Mouse (Mus musculus): ENCODE results near the gene Gm49673. TPM values are rescaled to one million over a fixed set of nuclear protein-coding genes. Genes with fewer than 3 reads are reported as not detected.
"Not testable (repeated sequence)": the region's sequence is repeated elsewhere in the genome, so short reads cannot be mapped to it uniquely, and the experiment has no call there.

Gene Gm49673
- polyA plus RNA-seq, 1 experiment from 2014 or later = 0.08 TPM

DNA sequence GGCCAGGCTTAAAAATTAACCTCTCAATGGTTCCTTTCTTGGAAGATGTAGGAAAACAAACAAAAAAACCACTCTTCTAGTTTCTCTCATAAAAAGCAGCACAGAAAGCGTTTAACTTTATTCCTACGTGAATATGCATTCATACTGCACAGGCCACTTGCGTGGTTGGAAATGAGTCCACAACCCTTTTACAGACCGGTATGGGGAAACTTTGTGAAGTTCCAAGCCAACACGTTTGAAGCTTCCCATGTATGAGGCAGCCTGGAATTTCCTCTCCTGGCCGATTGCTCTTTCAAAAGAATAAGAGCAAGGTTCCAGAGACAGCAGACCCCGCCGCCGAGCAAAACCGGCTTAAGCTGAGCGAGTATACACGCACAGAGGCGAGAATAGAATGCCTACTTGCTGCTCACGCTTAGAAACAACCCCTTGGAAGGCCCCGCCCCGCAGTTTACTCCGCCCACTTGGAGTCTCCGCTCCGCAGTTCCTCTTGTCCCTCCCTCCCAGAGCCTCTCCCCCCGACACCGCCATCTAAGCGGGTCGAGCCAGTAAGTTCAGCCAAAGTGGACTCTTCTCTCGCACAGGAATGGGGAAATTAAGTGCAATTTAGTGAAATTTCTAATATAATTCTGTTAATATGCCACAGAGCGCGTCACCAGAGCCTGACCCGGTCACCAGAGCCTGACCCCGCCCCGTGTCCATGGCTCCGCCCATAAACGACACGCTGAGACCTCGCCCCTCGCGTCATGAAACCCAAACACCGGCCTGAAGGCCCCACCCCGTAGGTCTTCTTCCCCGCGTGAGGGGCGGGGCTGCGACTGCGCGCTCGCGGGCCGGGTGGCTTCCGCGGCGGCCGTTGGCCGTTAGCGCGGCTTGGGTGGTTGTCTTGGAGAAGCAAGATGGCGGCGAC, 17.4 kb upstream of the Gm49673 start, which contains the start of gene Fgfr1op:
Gene Fgfr1op (plus strand): TSS at position 801 of the 907 bp plus-strand sequence.
- not testable (repeated sequence) for H3K4me1 ChIP-seq (replicated peaks); H3K27ac ChIP-seq

DNA sequence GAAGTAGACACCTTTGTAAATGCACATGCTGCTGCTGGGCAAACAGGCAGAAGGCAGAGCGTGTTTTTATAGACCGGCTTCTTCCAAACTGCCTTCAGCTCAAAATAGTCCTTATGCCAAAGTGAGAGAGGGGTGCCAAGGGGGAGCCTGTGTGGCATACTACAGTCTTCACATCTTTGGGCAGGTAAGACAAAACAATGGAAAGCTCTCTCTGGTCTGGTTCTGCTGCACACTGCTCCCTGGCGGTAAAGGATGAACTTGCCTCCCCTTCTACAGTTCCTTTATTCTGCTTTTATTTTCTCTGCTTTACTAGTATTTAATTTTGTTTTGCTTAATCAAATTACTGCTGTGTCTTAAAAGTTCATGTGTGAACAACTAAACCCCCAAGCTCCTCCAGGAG, 13.4 kb upstream of the Gm49673 start:
- H3K4me1 ChIP-seq (replicated peaks); H3K9ac ChIP-seq; H3K27me3 ChIP-seq (replicated peaks); H3K4me2 ChIP-seq (replicated peaks); H3K4me3 ChIP-seq (replicated peaks); H3K36me3 ChIP-seq; H3K27ac ChIP-seq; ATAC-seq; H3K9me3 ChIP-seq: not testable (repeated sequence)
- WGBS = 35% methylated on average over 3 of the region's 3 CpGs

More for the DNA sequence above, 17.4 kb upstream of the Gm49673 start, which contains the start of gene Fgfr1op:
- H3K9ac ChIP-seq = peak within 1 kb of the TSS; percentile 48; the same call in 1 of the 2 replicates
- H3K36me3 ChIP-seq; H3K9me3 ChIP-seq; H3K27me3 ChIP-seq (replicated peaks): not testable (repeated sequence)
- peak; percentile 97 for ATAC-seq
- H3K4me3 ChIP-seq (replicated peaks) = peak within 1 kb of the TSS; percentile 52
- H3K4me2 ChIP-seq (replicated peaks) = peak within 1 kb of the TSS; percentile 49
- WGBS = 1% methylated on average over 17 of the region's 55 CpGs

DNA sequence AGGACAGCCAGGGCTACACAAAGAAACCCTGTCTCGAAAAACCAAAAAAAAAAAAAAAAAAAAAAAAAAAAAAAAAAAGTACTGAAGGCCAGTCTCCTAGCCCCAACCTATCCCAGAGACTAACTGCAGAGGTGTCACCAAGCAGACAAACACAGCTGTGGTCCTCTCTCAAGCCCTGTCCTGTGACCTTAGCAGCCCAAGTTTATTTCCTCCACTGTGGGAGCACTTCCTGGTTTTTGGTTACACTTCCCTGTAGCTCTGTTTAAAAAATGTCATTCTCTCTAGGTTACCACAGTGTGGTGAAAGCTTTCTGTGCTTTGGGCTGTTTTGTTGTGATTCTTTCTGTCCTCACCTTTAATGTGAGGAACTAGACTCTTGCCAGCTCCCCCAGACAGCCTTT, 11.0 kb upstream of the Gm49673 start:
- not testable (repeated sequence) for H3K4me2 ChIP-seq (replicated peaks); H3K9me3 ChIP-seq; H3K27ac ChIP-seq; H3K27me3 ChIP-seq (replicated peaks); H3K4me3 ChIP-seq (replicated peaks); H3K36me3 ChIP-seq; H3K9ac ChIP-seq; H3K4me1 ChIP-seq (replicated peaks)
- ATAC-seq = 0 out of 2 replicates have a peak, but pooled peaks have one; percentile 23
- no CpG with 5 or more reads among the region's 1 CpGs for WGBS

- not testable (repeated sequence) for H3K4me2 ChIP-seq (replicated peaks); H3K9ac ChIP-seq; H3K4me1 ChIP-seq (replicated peaks); H3K36me3 ChIP-seq; H3K4me3 ChIP-seq (replicated peaks); H3K27me3 ChIP-seq (replicated peaks); H3K27ac ChIP-seq; H3K9me3 ChIP-seq; ATAC-seq
- 83% methylated on average over 1 of the region's 8 CpGs for WGBS
Measured at GRCm38 (mm10) chr17:8155982-8156381, 8.4 kb upstream of the Gm49673 start.

DNA sequence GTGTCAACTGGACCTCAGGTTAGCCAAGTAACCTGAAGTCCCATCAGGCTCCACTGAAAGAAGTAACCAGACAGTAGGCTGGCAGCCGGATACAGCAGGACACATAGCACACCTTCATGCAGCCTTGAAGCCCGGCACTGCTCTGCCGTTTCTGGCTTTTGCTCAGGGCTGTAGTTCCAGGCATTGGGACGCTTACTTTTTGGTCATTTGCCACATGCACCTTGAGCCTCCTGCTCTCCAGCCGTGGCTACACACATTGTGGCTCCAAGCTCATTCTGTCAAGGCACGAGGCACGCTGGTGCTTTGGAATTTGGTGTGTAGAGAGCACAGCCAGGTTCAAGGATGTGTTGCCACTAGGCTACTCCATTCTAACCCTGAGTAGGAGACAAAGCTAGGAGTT, 7.4 kb upstream of the Gm49673 start:
- H3K36me3 ChIP-seq; ATAC-seq; H3K9me3 ChIP-seq; H3K9ac ChIP-seq; H3K4me1 ChIP-seq (replicated peaks); H3K4me3 ChIP-seq (replicated peaks); H3K27me3 ChIP-seq (replicated peaks); H3K4me2 ChIP-seq (replicated peaks); H3K27ac ChIP-seq: not testable (repeated sequence)
- 81% methylated on average over 7 of the region's 7 CpGs for WGBS

DNA sequence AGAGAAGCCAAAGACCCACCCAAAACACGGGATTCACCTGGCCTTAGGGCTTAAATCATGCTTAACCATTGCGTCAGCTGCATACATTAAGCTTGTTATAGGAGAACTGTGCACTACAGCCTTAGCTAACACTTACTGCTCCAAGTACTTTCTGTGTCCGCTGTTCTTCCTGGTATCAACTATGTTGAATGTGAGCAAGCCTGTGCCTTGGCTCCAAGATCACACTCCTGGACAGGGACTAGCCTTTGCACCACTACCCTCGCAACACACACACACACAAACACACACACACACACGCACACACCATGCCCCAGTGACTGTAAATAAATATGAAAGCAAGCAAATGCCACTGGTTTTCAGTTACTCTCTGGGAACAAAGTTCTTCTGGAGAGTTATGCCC, 657 bp downstream of the Gm49673 start:
- H3K27me3 ChIP-seq (replicated peaks); H3K36me3 ChIP-seq; H3K27ac ChIP-seq; H3K9me3 ChIP-seq; H3K4me1 ChIP-seq (replicated peaks): not testable (repeated sequence)
- Histone ChIP-seq H3K9ac (peak overlapping the region; percentile 54; the same call in 1 of the 2 replicates), H3K4me3 (replicated peaks) (peak overlapping the region; percentile 54), H3K4me2 (replicated peaks) (peak overlapping the region; percentile 49)
- ATAC-seq = peak; percentile 13
- 10% methylated on average over 5 of the region's 5 CpGs for WGBS

DNA sequence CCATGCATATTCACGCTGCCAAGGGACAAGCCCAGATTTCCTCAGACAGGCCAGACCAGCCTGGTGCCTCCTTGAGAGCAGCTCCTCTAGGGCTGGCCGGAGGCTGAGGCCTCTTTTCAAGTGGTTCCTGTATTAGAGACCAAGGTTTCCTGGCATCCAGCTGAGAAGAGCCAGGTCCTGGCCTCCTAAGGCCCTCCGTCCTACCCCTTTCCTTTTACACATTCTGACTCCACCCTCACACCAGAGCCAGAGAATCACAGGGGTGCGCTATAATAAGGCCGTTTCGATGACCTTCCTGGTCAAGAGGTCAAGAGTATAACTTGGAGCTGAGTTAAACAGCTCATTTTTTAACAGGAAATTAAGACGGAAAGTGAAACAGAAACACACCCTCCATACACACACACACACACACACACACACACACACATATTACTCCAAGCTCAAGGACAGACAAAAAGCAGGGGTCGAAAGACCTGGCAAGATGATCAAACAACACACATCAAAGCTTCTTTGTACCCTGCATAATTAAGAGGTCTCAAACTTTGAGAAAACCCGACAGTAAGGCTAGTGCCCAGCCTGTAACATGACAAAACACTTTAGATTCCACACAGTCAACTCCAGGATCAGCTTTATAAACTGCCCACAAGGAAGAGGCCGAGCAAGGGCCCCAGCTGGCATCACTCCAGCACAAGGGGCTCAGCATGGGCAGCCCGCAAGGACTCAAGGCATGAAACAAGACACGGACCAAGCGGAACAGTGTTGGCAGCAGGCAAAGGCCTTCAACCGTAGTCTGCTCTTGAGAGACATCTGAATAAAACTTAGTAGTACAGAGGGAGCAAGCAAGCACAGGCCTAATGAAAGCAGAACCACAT, 3.5 kb downstream of the Gm49673 start:
- WGBS = 56% methylated on average over 11 of the region's 14 CpGs
- not testable (repeated sequence) for H3K4me3 ChIP-seq (replicated peaks); H3K27ac ChIP-seq; H3K36me3 ChIP-seq; H3K4me2 ChIP-seq (replicated peaks); ATAC-seq; H3K9me3 ChIP-seq; H3K4me1 ChIP-seq (replicated peaks); H3K9ac ChIP-seq; H3K27me3 ChIP-seq (replicated peaks)

- ATAC-seq; H3K27me3 ChIP-seq (replicated peaks); H3K4me3 ChIP-seq (replicated peaks); H3K9ac ChIP-seq; H3K4me2 ChIP-seq (replicated peaks); H3K27ac ChIP-seq; H3K36me3 ChIP-seq; H3K4me1 ChIP-seq (replicated peaks); H3K9me3 ChIP-seq: not testable (repeated sequence)
- 92% methylated on average over 3 of the region's 3 CpGs for WGBS
Measured at GRCm38 (mm10) chr17:8140210-8140609, 7.4 kb downstream of the Gm49673 start.

- not testable (repeated sequence) for H3K9ac ChIP-seq; H3K9me3 ChIP-seq; H3K27ac ChIP-seq; H3K4me3 ChIP-seq (replicated peaks); H3K27me3 ChIP-seq (replicated peaks); H3K36me3 ChIP-seq; H3K4me1 ChIP-seq (replicated peaks); H3K4me2 ChIP-seq (replicated peaks); ATAC-seq
- WGBS = 98% methylated on average over 5 of the region's 5 CpGs
Measured at GRCm38 (mm10) chr17:8138116-8138515, 9.5 kb downstream of the Gm49673 start.

DNA sequence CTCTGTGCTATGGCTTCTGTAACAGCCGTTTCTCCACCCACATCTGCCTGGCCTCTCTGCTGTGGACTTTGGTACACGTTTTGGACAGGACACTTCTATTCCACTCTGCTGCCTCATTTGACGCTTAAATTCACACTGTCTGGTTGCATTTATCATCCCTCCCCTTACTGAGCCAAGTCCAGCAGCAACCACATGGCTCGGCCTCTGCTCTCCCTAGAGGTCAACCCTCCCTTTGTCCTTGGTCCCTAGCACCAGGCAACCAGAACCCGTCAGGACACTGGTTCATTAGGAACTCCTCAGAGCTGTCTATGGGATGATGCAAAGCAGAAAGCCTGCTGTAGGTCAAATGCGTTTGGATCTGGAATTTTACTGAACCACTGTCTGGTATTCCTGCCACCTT, 16.7 kb downstream of the Gm49673 start:
- not testable (repeated sequence) for H3K27me3 ChIP-seq (replicated peaks); H3K4me2 ChIP-seq (replicated peaks); H3K27ac ChIP-seq; H3K36me3 ChIP-seq; H3K4me3 ChIP-seq (replicated peaks); H3K9ac ChIP-seq; H3K4me1 ChIP-seq (replicated peaks); ATAC-seq; H3K9me3 ChIP-seq
- no CpG with 5 or more reads among the region's 6 CpGs for WGBS

DNA sequence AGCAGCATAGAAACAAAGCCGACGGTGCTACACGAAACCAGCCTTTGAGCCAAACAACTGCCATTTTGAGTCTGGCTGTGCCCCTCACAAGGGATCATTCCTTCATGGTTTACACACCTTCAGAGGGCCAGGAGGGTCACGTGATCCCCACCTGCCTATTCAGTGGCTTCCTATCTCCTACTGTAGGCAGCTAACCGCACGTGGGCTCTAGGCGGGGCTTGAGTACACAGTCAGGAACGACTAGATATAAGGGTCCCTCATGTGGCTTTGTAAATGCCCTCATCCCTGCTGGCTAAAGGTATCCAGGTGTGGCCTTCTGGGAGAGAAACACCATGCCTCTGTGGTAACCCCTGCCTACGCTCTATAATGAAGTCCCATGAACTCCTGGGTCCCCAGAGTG, 18.0 kb downstream of the Gm49673 start:
- H3K27ac ChIP-seq; H3K4me2 ChIP-seq (replicated peaks); H3K4me3 ChIP-seq (replicated peaks); H3K36me3 ChIP-seq; H3K9me3 ChIP-seq; H3K4me1 ChIP-seq (replicated peaks); H3K9ac ChIP-seq; H3K27me3 ChIP-seq (replicated peaks): not testable (repeated sequence)
- peak; percentile 69; the same call in 1 of the 2 replicates for ATAC-seq
- 75% methylated on average over 9 of the region's 9 CpGs for WGBS

GRCm38 (mm10) chr17:8128326-8128993, 19.1 kb downstream of the Gm49673 start:
- not testable (repeated sequence) for H3K27me3 ChIP-seq (replicated peaks); H3K9ac ChIP-seq; H3K27ac ChIP-seq; H3K9me3 ChIP-seq; H3K36me3 ChIP-seq; H3K4me3 ChIP-seq (replicated peaks); H3K4me1 ChIP-seq (replicated peaks); ATAC-seq; H3K4me2 ChIP-seq (replicated peaks)
- WGBS = 83% methylated on average over 1 of the region's 7 CpGs
